Mouse (Mus musculus): ENCODE results near the gene Brd4.
"Not testable (repeated sequence)": the region's sequence is repeated elsewhere in the genome, so short reads cannot be mapped to it uniquely, and the experiment has no call there.

Gene Brd4

DNA sequence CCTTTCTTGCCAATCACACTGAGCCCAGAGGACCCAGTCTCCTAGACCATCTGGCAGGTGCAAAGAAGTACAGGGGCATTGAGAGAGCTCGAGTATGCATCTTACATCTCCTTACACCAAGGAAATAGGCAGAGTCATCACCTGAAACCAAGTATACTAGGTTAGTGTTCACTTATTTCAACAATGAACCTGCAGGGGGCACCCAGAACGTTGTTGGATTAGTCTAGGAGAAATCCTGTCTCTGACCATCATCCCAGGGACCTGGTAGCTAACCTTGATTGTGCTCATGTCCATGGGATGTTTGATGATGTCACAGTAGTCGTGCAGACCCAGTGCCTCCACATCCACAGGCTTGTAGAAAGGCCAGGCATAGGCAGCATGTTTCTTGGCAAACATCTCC lies 63.6 kb downstream of the Brd4 start:
- no peak for DNase-seq

DNA sequence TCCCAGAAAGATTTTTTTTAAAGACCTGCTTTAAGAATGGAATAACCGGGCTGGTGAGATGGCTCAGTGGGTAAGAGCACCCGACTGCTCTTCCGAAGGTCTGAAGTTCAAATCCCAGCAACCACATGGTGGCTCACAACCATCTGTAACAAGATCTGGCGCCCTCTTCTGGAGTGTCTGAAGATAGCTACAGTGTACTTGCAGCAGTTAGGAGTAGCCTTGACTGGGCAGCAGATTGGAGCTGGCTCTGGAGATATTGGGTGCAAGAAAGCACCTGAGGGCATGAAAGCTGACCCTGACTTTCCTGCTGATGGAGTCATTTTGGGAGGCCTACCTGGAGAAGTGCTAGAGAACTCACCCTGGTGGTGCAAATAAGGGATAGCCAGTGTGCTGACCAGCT lies 68.9 kb downstream of the Brd4 start:
- DNase-seq, result not testable (repeated sequence)

DNA sequence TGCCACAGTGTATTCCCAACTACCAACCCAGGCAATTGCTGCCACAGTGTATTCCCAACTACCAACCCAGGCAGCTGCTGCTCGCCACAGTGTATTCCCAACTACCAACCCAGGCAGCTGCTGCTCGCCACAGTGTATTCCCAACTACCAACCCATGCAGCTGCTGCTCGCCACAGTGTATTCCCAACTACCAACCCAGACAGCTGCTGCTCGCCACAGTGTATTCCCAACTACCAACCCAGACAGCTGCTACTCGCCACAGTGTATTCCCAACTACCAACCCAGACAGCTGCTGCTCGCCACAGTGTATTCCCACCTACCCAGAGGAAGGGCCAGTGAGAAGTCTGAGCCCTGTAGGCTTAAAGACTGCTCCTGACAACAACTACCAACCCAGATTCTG lies 73.0 kb downstream of the Brd4 start:
- not testable (repeated sequence) for DNase-seq

DNA sequence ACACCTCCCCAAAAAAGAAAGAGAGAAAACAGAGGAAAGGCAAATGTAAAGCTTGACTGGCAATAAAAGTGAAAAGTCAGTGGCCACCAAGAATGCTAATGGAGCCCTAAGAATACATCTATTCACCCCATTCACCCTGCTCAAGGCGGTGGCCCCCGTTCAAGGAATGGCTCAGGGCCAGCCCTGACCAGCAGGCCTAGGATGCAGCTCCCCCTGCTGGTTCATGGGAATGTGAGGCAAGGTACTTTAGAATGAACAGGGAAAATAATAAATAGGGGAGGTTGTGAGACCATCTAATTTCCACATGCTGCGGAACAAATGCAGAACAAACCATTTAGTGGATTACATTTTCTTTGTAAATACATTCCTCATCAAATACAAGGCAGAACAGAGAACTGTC lies 74.8 kb downstream of the Brd4 start:
- DNase-seq, result peak; percentile 22

DNA sequence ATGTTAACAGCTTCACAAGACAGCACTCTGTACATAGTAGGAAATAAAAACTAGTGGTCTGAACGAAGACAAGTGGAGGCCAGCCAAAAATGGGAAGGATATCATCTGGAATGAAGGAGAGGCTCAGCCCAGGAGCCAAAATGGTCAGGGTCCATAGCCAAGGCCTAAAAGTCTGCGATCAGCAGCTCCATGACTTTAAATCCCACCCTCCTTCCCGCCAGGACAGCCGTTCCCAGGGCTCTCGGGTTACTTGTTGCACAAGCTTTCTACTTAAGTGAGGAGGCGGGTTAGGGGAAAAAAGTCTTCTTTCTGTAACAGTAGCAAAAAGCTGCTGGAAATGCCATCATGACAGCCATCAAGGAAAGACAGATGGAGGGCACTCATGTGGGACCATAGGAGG lies 75.4 kb downstream of the Brd4 start:
- DNase-seq, result no peak

DNA sequence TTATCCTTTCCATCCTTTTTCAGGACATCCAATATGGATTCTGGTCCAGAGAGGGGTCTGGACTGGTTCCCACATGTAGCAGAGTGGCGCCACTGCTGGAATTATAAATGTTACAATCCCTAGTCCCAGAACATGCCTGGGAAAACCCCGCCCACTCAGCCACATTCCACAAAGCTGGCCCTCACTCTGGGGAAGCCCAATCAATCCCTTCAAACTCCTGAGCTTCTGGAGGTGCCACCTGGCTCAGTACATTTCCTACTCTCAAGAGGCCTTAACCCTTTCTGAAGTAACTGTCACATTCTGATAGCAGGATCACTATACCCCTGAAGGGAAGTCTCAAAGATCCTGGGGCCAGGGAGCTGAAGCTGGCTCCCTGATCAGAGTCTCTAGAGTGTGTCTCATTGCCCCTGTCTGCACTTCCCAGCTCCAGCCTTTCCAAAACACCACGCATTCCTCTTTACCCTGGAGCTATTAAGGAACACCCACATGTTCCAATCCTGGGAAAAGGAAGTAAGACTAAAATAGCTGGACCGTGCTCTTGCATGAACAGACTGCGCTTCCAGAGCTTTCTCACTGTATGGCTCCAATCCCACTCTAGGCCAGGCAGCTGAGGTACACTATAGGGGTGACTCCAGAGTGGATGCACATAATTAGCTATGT lies 76.8 kb downstream of the Brd4 start:
- no peak for DNase-seq

DNA sequence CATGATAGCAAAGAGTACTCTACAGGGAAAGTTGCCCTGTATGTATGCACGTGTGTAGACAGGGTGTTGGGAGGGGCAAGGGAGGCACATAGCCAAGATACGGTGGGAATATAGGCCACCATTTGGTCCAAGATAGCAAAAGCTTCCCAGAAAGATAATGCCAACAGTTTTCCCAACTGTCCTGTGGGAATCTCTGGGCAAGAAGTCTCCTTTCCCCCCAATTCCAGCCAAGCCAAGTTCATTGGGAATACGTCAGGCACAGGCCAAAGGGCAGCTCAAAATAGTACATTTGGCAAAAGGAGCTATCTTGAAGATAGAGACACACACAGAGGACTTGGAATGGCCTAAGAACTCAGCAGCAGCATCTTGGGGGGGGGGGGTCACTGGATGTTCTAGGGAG lies 79.2 kb downstream of the Brd4 start:
- no peak for DNase-seq

DNA sequence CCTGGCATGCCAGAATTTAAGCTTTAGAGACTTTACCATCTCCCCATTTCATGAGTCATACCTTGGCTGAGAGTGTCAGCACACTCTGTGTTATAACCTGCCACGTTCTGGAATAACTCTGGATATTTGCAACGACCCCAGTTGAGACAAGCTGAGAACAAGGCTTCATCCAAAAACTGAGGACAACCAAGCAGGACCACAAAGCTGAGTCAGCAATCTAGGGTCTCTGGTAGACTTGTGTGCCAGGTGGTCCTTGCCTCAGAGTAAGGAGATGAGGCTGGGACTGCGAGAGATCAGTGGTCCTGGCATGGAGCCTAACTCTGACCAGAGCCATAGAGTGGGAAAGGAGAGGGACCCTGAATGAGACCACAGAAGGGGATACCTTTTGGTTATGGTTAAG lies 81.5 kb downstream of the Brd4 start:
- DNase-seq, result no peak

DNA sequence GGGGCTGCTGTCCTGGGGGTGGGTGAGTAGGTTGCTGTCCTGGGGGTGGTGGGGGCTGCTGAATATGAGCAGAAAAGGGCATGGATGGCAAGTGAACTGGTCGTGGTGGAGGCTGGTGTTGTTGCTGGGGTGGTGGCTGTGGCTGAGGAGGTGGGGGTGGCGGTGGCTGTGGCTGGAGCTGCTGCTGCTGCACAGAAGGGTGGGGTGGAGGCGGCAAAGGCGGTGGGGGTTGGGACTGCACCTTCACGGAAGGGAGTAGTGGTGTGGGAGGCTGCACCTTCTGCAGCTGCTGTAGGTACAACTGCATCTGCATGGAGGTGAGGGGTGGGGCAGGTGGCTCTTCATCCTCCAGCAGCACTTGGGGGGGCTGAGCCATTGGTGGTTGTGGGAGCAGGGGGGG lies 83.4 kb downstream of the Brd4 start:
- DNase-seq, result no peak

DNA sequence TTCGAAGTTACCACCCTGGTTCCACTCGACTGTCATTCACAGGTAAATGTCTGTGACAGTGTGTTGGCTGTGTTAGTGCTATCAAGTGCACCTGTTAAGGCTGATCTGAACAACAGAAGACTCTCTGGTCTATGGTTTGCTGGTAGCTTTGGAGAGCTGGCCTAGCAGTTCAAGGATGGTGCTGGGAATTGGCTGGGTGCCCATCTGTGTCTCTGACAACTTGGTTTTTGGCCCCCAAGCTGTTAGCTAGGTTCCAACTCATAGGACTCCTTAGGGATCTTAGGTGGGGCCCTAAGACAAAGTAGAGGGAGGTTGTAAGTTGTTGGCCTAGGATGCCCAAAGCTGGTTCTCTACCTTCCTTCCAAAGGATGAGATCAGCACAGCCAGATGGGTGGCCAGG lies 84.7 kb downstream of the Brd4 start:
- DNase-seq, result no peak

DNA sequence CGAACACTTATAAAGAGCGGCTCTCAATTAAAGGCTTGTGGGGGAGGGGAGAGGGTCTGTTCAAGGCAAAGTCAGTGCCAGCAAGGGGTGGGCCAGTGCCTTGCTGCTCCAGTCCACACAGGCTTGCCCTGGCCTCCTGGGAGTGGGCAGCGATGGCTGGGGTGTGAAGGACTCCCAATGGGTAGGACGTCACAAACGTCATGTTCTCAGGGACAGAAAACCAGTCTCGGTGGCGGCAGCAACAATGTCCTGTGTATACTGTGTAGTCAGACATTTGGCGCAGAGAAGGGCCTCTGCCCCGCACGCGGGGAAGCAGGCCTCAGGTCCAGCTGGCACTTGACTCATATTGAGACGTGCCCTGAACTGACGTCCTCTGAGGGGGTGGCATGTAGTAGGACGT lies 87.4 kb downstream of the Brd4 start:
- DNase-seq, result no peak

DNA sequence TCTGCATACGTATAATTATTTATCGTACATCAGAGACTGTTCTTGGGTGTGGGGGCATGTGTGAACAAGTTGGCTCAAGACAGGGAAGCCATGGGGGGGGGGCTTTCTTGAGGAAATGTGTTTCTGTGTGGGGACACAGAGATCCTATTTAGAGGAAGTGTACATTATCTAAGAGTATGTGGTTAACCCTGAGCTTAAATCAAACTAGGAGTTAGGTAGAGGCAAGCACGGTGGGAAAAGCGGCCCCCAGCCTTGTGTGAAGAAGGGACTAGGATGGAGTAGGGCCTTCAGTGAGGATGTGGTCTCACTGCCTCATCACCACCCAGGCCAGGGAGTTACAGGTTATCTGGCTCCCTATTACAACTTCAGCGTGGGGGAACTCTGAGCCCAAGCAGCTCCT lies 88.8 kb downstream of the Brd4 start:
- DNase-seq, result no peak

DNA sequence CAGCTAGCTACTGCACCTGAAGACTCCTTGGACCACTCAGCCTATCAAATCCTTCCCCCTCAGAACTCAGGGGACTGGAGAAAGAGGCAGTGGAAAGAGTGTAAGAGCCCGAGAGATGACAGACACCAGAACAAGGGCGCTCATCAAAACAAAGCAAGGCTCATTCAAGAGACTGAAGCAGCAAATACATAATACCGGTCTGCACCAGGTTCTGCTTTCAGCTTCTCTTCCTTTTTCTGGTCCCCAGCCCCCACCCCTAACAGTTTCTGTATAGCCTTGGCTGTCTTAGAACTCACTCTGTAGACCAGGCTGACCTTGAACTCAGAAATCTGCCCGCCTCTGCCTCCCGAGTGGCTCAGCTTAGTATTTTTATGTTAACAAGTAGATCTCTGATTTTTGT lies 91.5 kb downstream of the Brd4 start:
- no peak for DNase-seq

DNA sequence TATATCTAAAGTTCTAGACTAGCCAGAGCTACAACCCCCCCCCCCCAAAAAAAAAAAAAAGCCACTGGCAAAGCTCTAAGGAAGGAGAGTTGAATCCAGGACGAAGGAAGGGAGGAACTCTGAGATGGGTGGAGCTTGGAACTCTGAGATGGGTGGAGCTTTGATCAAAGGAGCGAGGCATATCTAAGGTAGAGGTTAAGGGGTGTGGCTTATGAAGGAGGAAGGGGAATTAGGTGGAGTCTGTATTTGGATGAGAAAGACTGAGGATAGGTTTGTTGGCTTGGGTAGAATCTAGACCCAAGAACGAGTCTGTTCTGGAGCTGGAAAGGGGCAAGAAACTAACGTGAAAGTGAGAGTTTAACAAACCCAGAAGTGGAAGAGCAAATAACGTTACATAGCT lies 94.7 kb downstream of the Brd4 start:
- DNase-seq, result no peak

DNA sequence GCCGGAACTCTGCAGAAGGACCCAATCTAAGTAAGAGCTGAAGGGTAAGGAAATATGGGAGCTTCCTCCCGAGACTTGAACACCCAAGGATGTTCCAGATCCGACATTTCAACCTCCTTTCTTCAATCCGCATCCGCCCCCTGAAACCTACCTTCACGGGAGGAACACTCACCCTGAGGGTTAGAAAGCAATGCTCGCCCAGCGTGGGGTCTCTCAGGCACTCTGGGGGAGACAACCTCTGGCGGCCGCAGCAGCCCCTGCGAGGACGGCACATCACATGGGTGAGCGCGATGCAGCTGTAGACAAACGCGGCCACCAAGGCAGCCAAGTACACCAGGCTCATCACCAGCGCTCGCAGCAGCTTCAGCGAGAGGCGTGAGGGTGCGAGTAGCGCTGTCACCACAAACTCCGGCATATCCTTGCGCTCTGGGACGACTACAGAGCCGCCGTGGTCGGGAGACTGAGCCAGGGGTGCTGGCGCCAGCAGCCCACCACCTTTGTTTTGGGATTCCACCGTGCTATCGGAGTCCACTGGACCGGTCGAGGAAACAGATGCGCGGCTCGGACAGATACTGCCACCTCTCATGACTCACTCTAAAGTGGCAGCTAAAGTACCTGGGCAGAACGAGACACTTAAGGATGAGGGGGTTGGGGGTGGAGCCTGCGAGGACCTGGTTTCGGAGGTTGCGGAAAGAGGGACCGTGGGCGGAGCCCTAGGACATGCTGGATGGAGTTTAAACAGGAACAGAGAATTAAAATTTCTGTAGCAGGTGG lies 95.5 kb downstream of the Brd4 start, which contains the start of gene Ephx3:
Gene Ephx3 (minus strand): TSS at position 687 of the 774 bp plus-strand sequence.
- DNase-seq, result no peak

DNA sequence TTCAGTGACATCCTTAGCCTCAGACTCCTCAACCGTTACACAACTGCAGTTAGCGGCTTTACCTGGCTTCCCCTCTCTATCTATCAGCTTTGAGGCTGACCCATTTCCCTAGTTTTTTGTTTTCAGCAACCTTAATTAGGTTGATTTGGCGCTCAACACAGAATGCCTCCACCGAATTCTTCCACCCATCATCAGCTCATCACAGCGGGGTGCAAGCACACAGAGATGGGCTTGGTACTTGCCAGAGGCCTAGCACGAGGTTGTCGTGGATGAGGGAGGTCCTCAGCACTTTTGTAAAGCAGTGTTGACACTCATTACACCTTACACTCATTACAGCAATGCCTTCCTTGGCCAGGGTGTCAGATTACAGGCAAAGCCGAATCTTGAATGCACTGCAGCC lies 101.5 kb downstream of the Brd4 start:
- DNase-seq, result no peak

DNA sequence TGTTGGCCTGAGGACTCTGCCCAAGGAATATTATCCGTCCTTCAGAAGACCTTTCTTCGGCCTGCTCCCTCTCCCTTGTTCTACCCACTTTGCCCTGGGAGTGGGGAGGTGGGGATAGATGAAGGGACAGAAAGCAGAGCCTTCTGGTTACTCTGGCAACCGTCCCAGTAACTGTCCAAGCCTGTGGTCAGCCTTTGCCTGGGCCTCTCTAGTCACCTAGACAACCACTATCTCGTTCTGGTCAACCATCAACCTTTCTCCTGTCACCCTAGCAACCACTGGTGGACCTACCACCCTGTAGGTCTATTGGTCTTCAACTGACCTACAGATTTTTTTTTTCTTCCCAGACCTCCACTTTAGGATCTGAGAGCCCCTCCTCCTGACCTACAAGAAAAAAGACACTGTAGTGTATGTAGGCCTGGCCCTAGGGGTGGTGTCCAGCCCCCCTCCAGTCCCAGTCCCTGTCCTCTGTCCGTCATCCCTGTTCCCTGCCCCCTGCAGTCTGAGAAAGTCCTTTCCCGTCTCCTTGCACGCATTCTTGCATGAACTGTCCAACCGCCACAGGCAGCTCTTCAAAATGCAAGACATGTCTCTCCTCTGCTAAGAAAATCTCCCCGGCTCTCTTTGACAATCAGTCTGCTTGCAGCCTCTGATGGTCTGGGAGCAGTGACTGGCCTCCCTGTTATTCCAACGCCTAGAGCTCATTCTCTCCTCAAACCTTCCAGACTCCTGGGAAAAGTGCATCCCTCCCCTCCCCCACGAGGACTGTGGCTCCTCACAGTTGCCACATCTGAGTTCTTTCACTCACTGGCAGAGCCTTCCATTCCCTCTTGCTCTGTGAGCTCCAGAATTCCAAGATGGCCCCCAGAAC lies 104.7 kb downstream of the Brd4 start:
- no peak for DNase-seq

DNA sequence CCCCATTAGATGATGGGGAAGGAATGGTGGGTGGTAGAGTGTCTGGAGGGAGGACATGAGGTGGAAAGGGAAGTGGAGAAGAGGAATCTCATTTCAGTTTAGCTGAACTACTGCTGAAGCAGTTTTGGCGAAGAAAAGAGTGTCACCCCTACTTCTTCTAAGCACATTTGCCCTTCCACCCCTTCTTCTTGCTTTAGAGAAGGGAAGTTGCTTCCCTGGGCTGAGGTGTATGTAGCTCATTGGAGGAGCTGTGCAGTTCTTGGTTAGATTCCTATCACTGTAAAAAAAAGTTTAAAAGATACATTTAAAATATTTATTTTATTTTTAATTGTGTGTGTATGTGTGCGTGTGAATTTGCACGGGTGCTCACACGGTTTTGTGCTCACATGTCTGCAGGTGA lies 107.6 kb downstream of the Brd4 start:
- no peak for DNase-seq

DNA sequence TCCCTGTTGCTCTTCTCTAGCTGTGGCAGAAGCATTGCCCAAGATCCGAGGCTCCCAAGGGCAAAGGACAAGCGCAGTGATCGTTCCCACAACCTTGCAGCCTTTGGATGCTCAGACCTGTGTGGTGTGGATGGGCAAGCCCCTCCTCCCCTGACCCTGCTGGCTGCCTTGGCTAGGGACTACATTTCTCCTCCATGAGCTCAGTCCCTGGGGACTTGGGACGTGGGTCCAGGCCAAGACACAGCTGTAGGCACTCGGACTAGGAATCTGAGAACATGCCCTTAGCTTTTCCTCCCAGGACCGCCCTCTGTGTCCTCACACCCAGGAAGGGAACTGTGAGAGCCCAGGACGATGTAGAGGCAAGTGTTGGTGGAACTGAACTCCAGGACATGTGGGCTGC lies 111.4 kb downstream of the Brd4 start:
- DNase-seq, result no peak

DNA sequence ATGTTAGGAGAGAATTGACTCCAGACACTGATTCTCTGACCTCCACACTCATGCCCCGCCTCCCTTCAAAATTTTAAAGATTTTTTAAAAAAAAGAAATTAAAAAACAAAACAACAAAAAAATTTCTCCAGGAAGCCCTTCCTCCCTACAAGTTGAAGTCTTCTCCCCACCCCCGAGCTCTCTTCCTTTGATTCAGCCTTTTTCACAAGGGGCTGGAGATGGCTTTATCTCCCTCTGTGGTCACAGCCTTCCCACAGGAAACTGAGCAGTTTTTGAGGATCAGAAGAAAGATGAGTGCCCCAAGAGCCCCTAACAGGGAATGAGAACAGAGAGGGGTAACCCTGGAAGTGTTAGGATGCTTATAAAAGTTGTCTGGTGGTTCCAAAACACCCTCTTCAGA lies 112.0 kb downstream of the Brd4 start:
- DNase-seq, result no peak

DNA sequence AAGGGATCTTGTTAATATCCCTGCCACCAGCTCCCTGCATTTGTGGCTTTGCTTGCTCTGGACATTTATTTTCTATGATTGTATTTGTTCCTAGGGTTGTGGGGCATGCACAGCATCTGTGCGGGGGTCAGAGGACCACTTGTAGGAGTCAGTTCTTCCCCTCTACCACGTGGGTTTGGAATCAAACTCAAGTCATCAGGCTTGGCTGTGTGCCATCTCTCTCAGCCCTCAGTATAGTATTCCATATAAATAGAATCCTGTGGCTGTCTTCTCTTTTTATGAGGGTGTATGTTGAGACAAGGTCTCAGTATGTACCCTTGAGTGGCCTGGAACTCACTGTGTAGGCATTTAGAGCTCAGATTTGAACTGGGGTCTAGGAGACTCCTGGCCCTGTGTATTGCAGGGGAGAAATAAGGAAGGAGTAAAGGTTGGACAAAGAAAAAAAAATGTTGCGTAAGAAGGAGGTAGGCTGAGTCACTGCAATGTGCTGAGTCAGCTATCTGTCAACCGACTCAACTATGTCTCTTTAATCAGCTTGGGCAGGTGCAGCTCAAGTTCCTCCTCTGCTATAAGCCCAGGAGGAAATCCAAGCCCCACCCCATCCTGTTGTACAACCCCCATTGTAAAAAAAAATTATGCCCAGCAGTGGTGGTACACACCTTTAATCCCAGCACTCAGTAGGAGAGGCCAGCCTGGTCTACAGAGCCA lies 114.8 kb downstream of the Brd4 start:
- DNase-seq, result no peak

DNA sequence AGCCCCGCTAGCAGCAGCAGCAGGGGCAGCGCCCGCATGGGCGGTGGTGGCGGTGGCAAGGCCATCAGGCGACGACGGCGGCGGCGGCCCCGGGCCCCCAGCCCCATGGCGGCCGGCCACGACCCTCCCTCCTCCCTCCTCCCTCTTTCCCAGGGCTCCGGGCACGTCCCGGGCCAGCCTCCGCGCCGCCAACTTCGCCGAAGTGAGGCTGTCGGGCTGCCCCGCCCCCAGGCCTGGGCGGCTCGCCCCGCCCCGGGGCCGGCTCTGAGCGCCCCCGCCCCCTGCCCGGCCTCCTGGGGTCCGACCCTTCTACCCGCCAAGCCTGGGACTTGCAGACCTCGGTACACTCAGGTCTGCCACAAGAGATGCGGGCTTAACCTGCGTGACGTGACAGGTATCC lies 117.8 kb downstream of the Brd4 start, which contains the start of gene Notch3:
Gene Notch3 (minus strand): TSS at position 166 of the 400 bp plus-strand sequence.
- DNase-seq, result no peak

All from layer of hippocampus, adult 9-11 months (tissue).